Mouse (Mus musculus) liver, embryonic 12.5 days (tissue): Measurements from ENCODE around the gene Mlycd. TPM values are rescaled to one million over a fixed set of nuclear protein-coding genes. Genes with fewer than 3 reads are reported as not detected.
A peak's percentile ranks its signal among the peaks of the same experiment; 100 is the strongest.
"Not testable (repeated sequence)": the region's sequence is repeated elsewhere in the genome, so short reads cannot be mapped to it uniquely, and the experiment has no call there.

Source experiments
- ATAC-seq: fragments of 200-750 bp; cut with Nextera tagmentation; 2 replicates; pipeline ENCODE4 v1.8.0; 2017; ENCODE audit warnings: moderate number of reproducible peaks, mild to moderate bottlenecking, moderate library complexity
- H3K27ac ChIP-seq: fragments of 300-500 bp; sonication (generic); 2 replicates; pipeline ENCODE4 v1.5.1; 2016; ENCODE audit warnings: mild to moderate bottlenecking
- H3K27me3 ChIP-seq: fragments of 300-500 bp; sonication (generic); replicated peaks from 2 replicates; pipeline ENCODE4 v1.6.1; 2016; ENCODE audit warnings: mild to moderate bottlenecking, moderate library complexity
- H3K36me3 ChIP-seq: fragments of 300-500 bp; sonication (generic); 2 replicates; pipeline ENCODE4 v1.6.1; 2016; ENCODE audit warnings: mild to moderate bottlenecking, moderate library complexity
- H3K4me1 ChIP-seq: fragments of 300-500 bp; sonication (generic); 2 replicates; pipeline ENCODE4 v1.6.1; 2016
- H3K4me2 ChIP-seq: fragments of 300-500 bp; sonication (generic); 2 replicates; pipeline ENCODE4 v1.6.1; 2016; ENCODE audit warnings: mild to moderate bottlenecking, moderate library complexity
- H3K4me3 ChIP-seq: fragments of 300-500 bp; sonication (generic); 2 replicates; pipeline ENCODE4 v1.5.1; 2016; ENCODE audit warnings: mild to moderate bottlenecking, moderate library complexity
- H3K9ac ChIP-seq: fragments of 300-500 bp; sonication (generic); 2 replicates; pipeline ENCODE4 v1.6.1; 2016; ENCODE audit warnings: mild to moderate bottlenecking, moderate library complexity
- H3K9me3 ChIP-seq: fragments of 300-500 bp; sonication (generic); replicated peaks from 2 replicates; pipeline ENCODE4 v1.6.1; 2016; ENCODE audit warnings: mild to moderate bottlenecking, moderate library complexity
- WGBS: fragments of 180-500 bp; shearing (Covaris S2); methylation state at CpG from one replicate; pipeline ENCODE4 v1.1.7; 2016; ENCODE audit not compliant: insufficient replicate concordance; 5-methylcytosine and 5-hydroxymethylcytosine counted together
- polyA plus RNA-seq: library from polyadenylated mRNA; unstranded; fragments of >200 nt; fragmentation: Nextera tagmentation; extraction: Ambion mirVana; gene quantifications from 2 replicates; pipeline ENCODE4 v1.2.1, GENCODE M21; 2016

Gene Mlycd
- polyA plus RNA-seq: 11.7 TPM in 2 replicates

GRCm38 (mm10) chr8:119394524-119395026, at the start of gene Mlycd:
Gene Mlycd (plus strand): TSS chr8:119394878.
- ATAC-seq: peak; percentile 93
- WGBS: 5% methylated on average over 44 of the region's 44 CpGs
- H3K27ac ChIP-seq: peak within 1 kb of the TSS; percentile 75

GRCm38 (mm10) chr8:119345029-119345682, 49.5 kb upstream of the Mlycd start:
- H3K27ac ChIP-seq: peak overlapping the region; percentile 77

More at GRCm38 (mm10) chr8:119394524-119395026, at the start of gene Mlycd:
- Histone ChIP-seq H3K4me1 (peaks cover 26% of the 10 kb centered on the region), H3K27me3 (no peaks in the 10 kb centered on the region), H3K4me2 (peak within 1 kb of the TSS; percentile 100), H3K9me3 (no peaks in the 10 kb centered on the region), H3K9ac (peak within 1 kb of the TSS; percentile 91), H3K4me3 (peak within 1 kb of the TSS; percentile 85), H3K36me3 (peaks cover 4% of the 10 kb centered on the region; the same call in 1 of the 2 replicates)

GRCm38 (mm10) chr8:119345683-119346075, 49.0 kb upstream of the Mlycd start:
- WGBS: 57% methylated on average over 15 of the region's 15 CpGs
- Histone ChIP-seq H3K27ac (no peak overlapping the region), H3K27me3 (no peaks in the 10 kb centered on the region; the same call in 1 of the 2 replicates), H3K4me1 (peaks cover 32% of the 10 kb centered on the region), H3K9ac (peak overlapping the region; percentile 91), H3K9me3 (peaks cover 4% of the 10 kb centered on the region), H3K36me3 (peaks cover 41% of the 10 kb centered on the region), H3K4me2 (peak overlapping the region; percentile 91), H3K4me3 (peak overlapping the region; percentile 97)
- ATAC-seq: no peak

More at GRCm38 (mm10) chr8:119345029-119345682, 49.5 kb upstream of the Mlycd start:
- ATAC-seq: no peak
- WGBS: 26% methylated on average over 22 of the region's 22 CpGs
- Histone ChIP-seq H3K27me3 (no peaks in the 10 kb centered on the region; the same call in 1 of the 2 replicates), H3K4me3 (peak overlapping the region; percentile 97), H3K4me2 (peak overlapping the region; percentile 91), H3K9ac (peak overlapping the region; percentile 91), H3K9me3 (peaks cover 4% of the 10 kb centered on the region), H3K4me1 (peaks cover 27% of the 10 kb centered on the region), H3K36me3 (peaks cover 37% of the 10 kb centered on the region)

GRCm38 (mm10) chr8:119351647-119352046, 43.0 kb upstream of the Mlycd start:
- no peak overlapping the region for H3K4me3 ChIP-seq
- H3K4me1 ChIP-seq: peaks cover 37% of the 10 kb centered on the region
- H3K9ac ChIP-seq: no peak overlapping the region
- no peaks in the 10 kb centered on the region for H3K27me3 ChIP-seq
- WGBS: 87% methylated on average over 19 of the region's 19 CpGs
- no peak overlapping the region for H3K27ac ChIP-seq
- peaks cover 43% of the 10 kb centered on the region for H3K36me3 ChIP-seq
- no peak overlapping the region for H3K4me2 ChIP-seq
- H3K9me3 ChIP-seq: no peaks in the 10 kb centered on the region
- no peak for ATAC-seq

DNA sequence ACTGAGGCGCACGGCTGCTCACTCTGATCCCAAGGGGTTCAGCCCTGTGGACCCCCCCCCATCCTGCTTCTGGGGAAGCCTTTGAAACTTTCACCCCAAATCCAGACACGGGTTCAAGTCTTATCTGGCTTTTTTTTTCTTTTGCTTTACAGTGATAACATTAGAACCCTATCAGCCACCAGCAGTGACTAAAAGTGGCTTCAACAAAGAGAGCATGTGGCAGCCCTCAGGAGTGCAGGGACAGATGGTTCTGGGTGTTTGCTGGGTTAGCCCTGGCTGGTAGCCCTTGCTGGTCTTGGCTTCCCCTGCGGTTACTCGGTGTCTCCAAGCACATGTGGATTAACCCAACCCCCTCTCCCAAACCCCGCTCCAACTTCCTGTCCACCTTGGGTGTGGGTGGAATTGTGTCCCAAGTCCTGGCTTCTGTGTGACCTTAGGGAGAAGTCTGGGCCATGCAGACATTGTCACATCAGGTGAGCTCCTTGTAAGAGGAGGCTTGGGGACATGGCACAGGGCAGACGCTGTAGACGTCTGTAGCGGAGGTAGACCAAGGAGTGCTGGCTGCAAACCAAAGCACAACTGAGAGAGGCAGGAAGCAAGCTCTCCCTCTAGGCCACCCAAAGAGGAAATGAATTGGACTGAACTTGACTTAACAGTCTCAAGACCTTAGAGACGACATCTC, 41.6 kb upstream of the Mlycd start:
- WGBS: 26% methylated on average over 10 of the region's 10 CpGs
- Histone ChIP-seq H3K4me2 (peak overlapping the region; percentile 41), H3K4me1 (peaks cover 34% of the 10 kb centered on the region), H3K27me3 (no peaks in the 10 kb centered on the region), H3K27ac (peak overlapping the region; percentile 30; the same call in 1 of the 2 replicates), H3K9ac (peak overlapping the region; percentile 31; the same call in 1 of the 2 replicates), H3K4me3 (no peak overlapping the region), H3K9me3 (no peaks in the 10 kb centered on the region), H3K36me3 (peaks cover 29% of the 10 kb centered on the region)
- ATAC-seq: peak; percentile 62

GRCm38 (mm10) chr8:119353659-119354023, 41.0 kb upstream of the Mlycd start:
- Histone ChIP-seq H3K9me3 (no peaks in the 10 kb centered on the region), H3K4me2 (peak overlapping the region; percentile 41), H3K36me3 (peaks cover 23% of the 10 kb centered on the region), H3K9ac (peak overlapping the region; percentile 31; the same call in 1 of the 2 replicates), H3K4me1 (peaks cover 34% of the 10 kb centered on the region), H3K27me3 (no peaks in the 10 kb centered on the region), H3K4me3 (no peak overlapping the region), H3K27ac (peak overlapping the region; percentile 30; the same call in 1 of the 2 replicates)
- peak; percentile 56 for ATAC-seq
- WGBS: 37% methylated on average over 6 of the region's 6 CpGs

GRCm38 (mm10) chr8:119356631-119357030, 38.0 kb upstream of the Mlycd start:
- H3K27ac ChIP-seq, H3K27me3 ChIP-seq, H3K4me2 ChIP-seq, H3K9ac ChIP-seq, H3K9me3 ChIP-seq, H3K4me3 ChIP-seq, H3K36me3 ChIP-seq, ATAC-seq: not testable (repeated sequence)
- WGBS: 45% methylated on average over 5 of the region's 5 CpGs
- peaks cover 21% of the 10 kb centered on the region for H3K4me1 ChIP-seq

- 59% methylated on average over 7 of the region's 7 CpGs for WGBS
- H3K9me3 ChIP-seq: no peaks in the 10 kb centered on the region
Observed at GRCm38 (mm10) chr8:119358175-119358574, 36.5 kb upstream of the Mlycd start.

DNA sequence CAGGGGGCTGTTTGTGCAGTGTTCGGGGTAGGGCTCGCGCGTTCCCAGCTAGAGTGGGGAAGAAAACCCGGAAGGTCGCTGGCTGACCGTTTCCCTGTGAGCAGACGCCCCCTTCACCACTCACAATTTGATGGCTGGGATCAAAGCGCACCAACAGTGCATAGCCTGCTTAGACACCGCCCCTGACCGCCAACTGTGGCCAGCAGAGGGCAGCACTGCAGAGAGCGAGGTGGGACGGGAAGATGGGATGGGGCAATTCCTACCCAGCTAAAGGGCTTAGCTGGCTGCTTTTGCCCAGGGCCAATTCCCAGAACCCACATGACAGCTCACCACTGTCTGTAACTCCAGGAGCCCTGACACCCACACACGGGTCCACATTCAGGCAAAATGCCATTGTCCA, 35.8 kb upstream of the Mlycd start:
- peaks cover 8% of the 10 kb centered on the region for H3K4me1 ChIP-seq
- H3K9me3 ChIP-seq: no peaks in the 10 kb centered on the region
- H3K27ac ChIP-seq: no peak overlapping the region
- H3K9ac ChIP-seq: no peak overlapping the region
- ATAC-seq: peak; percentile 43; the same call in 1 of the 2 replicates
- no peaks in the 10 kb centered on the region for H3K36me3 ChIP-seq
- no peak overlapping the region for H3K4me2 ChIP-seq
- peaks cover 4% of the 10 kb centered on the region; the same call in 1 of the 2 replicates for H3K27me3 ChIP-seq
- 30% methylated on average over 14 of the region's 14 CpGs for WGBS
- no peak overlapping the region for H3K4me3 ChIP-seq

More at GRCm38 (mm10) chr8:119358175-119358574, 36.5 kb upstream of the Mlycd start:
- Histone ChIP-seq H3K4me3 (no peak overlapping the region), H3K9ac (no peak overlapping the region), H3K36me3 (no peaks in the 10 kb centered on the region), H3K27me3 (peaks cover 4% of the 10 kb centered on the region; the same call in 1 of the 2 replicates), H3K27ac (no peak overlapping the region), H3K4me2 (no peak overlapping the region), H3K4me1 (peaks cover 14% of the 10 kb centered on the region)
- ATAC-seq: no peak

DNA sequence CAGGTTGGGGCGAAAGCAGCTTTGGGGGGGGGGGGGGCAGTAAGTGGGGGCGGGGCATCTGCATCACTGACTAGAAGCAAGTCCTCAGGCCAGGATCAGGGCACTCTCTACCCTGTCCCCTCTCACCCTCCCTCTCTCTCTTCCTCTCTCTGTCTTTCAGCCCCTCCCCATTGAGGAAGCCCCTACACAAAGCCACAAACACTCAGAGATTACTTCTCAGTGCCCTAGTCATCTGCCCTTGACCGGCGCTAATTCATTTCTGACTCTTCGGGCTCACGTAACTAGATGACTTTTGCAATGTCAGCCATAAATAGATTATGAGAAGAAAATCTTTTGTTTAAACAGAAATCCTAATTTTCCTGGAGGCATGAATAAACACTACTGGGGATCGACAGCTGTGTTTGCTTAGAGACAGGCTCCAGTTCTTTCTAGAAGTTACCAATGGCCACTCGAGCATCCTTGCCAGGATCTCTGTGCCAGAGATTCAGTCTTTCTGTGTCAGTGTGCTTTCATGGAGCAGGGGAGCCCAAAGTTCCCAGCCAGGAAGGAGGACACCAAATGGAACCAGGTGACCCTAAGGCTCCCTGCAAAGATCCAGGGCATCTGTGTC, 33.9 kb upstream of the Mlycd start:
- no peak overlapping the region for H3K9ac ChIP-seq
- peaks cover 4% of the 10 kb centered on the region; the same call in 1 of the 2 replicates for H3K27me3 ChIP-seq
- ATAC-seq: no peak
- no peaks in the 10 kb centered on the region for H3K9me3 ChIP-seq
- WGBS: 54% methylated on average over 8 of the region's 8 CpGs
- H3K4me3 ChIP-seq: no peak overlapping the region
- no peak overlapping the region for H3K4me2 ChIP-seq
- no peaks in the 10 kb centered on the region for H3K36me3 ChIP-seq
- no peaks in the 10 kb centered on the region for H3K4me1 ChIP-seq
- no peak overlapping the region for H3K27ac ChIP-seq

GRCm38 (mm10) chr8:119374716-119375115, 20.0 kb upstream of the Mlycd start:
- 64% methylated on average over 9 of the region's 9 CpGs for WGBS
- H3K27ac ChIP-seq, H3K27me3 ChIP-seq, H3K9me3 ChIP-seq, H3K9ac ChIP-seq, ATAC-seq, H3K36me3 ChIP-seq, H3K4me2 ChIP-seq, H3K4me1 ChIP-seq, H3K4me3 ChIP-seq: not testable (repeated sequence)
